Mouse (Mus musculus): ENCODE results near the gene Dusp16. TPM values are rescaled to one million over a fixed set of nuclear protein-coding genes. Genes with fewer than 3 reads are reported as not detected.

Dusp16 gene
- polyA plus RNA-seq, 1 experiment from 2014 or later, result 14.2 TPM

GRCm38 (mm10) chr6:134807794-134808193 is 15.4 kb upstream of the Dusp16 start:
- Histone ChIP-seq H3K27me3 (ENCODE audit: low read depth, poor library complexity, severe bottlenecking) (no peaks in the 10 kb centered on the region), H3K4me1 (no peaks in the 10 kb centered on the region), H3K36me3 (no peaks in the 10 kb centered on the region), H3K9me3 (replicated peaks) (no peaks in the 10 kb centered on the region), H3K4me3 (no peak overlapping the region), H3K27ac (replicated peaks) (no peak overlapping the region)
- WGBS, result 87% methylated on average over 11 of the region's 11 CpGs
- no peak for DNase-seq (ENCODE audit: low spot score)

GRCm38 (mm10) chr6:134807091-134807490 is 14.7 kb upstream of the Dusp16 start:
- no peak for DNase-seq (ENCODE audit: low spot score)
- Histone ChIP-seq H3K9me3 (replicated peaks) (no peaks in the 10 kb centered on the region), H3K36me3 (no peaks in the 10 kb centered on the region), H3K4me3 (no peak overlapping the region), H3K27ac (replicated peaks) (no peak overlapping the region), H3K4me1 (no peaks in the 10 kb centered on the region), H3K27me3 (ENCODE audit: low read depth, poor library complexity, severe bottlenecking) (no peaks in the 10 kb centered on the region)
- 70% methylated on average over 2 of the region's 2 CpGs for WGBS

- H3K36me3 ChIP-seq, result no peaks in the 10 kb centered on the region
- no peak overlapping the region for H3K27ac ChIP-seq (replicated peaks)
- H3K9me3 ChIP-seq (replicated peaks), result no peaks in the 10 kb centered on the region
- no peaks in the 10 kb centered on the region for H3K27me3 ChIP-seq (ENCODE audit: low read depth, poor library complexity, severe bottlenecking)
- WGBS, result 85% methylated on average over 6 of the region's 6 CpGs
- 0 out of 2 replicates have a peak, but pooled peaks cover 3% of the 10 kb centered on the region for H3K4me1 ChIP-seq
- DNase-seq (ENCODE audit: low spot score), result no peak
- no peak overlapping the region for H3K4me3 ChIP-seq
Observed at GRCm38 (mm10) chr6:134806130-134806529, 13.7 kb upstream of the Dusp16 start.

- no peak for DNase-seq (ENCODE audit: low spot score)
- H3K4me3 ChIP-seq, result no peak overlapping the region
- no peaks in the 10 kb centered on the region for H3K36me3 ChIP-seq
- H3K27ac ChIP-seq (replicated peaks), result no peak overlapping the region
- H3K9me3 ChIP-seq (replicated peaks), result no peaks in the 10 kb centered on the region
- WGBS, result 84% methylated on average over 5 of the region's 5 CpGs
- H3K27me3 ChIP-seq (ENCODE audit: low read depth, poor library complexity, severe bottlenecking), result no peaks in the 10 kb centered on the region
- 0 out of 2 replicates have a peak, but pooled peaks cover 3% of the 10 kb centered on the region for H3K4me1 ChIP-seq
Observed at GRCm38 (mm10) chr6:134804736-134805277, 12.4 kb upstream of the Dusp16 start.

- no peak overlapping the region for H3K27ac ChIP-seq (replicated peaks)
- H3K4me1 ChIP-seq, result 0 out of 2 replicates have a peak, but pooled peaks cover 3% of the 10 kb centered on the region
- H3K9me3 ChIP-seq (replicated peaks), result no peaks in the 10 kb centered on the region
- no peaks in the 10 kb centered on the region for H3K36me3 ChIP-seq
- WGBS, result 81% methylated on average over 9 of the region's 9 CpGs
- DNase-seq (ENCODE audit: low spot score), result no peak
- no peak overlapping the region for H3K4me3 ChIP-seq
- H3K27me3 ChIP-seq (ENCODE audit: low read depth, poor library complexity, severe bottlenecking), result no peaks in the 10 kb centered on the region
Observed at GRCm38 (mm10) chr6:134802641-134803043, 10.2 kb upstream of the Dusp16 start.

GRCm38 (mm10) chr6:134801483-134801882 is 9.1 kb upstream of the Dusp16 start:
- Histone ChIP-seq H3K27ac (replicated peaks) (no peak overlapping the region), H3K4me1 (0 out of 2 replicates have a peak, but pooled peaks cover 3% of the 10 kb centered on the region), H3K27me3 (ENCODE audit: low read depth, poor library complexity, severe bottlenecking) (no peaks in the 10 kb centered on the region), H3K4me3 (no peak overlapping the region), H3K36me3 (no peaks in the 10 kb centered on the region), H3K9me3 (replicated peaks) (no peaks in the 10 kb centered on the region)
- 77% methylated on average over 1 of the region's 1 CpGs for WGBS
- no peak for DNase-seq (ENCODE audit: low spot score)

GRCm38 (mm10) chr6:134796297-134796696 is 3.9 kb upstream of the Dusp16 start:
- Histone ChIP-seq H3K4me3 (no peak overlapping the region), H3K27ac (replicated peaks) (no peak overlapping the region), H3K27me3 (ENCODE audit: low read depth, poor library complexity, severe bottlenecking) (peaks cover 15% of the 10 kb centered on the region), H3K36me3 (no peaks in the 10 kb centered on the region), H3K4me1 (peaks cover 15% of the 10 kb centered on the region), H3K9me3 (replicated peaks) (no peaks in the 10 kb centered on the region)
- 92% methylated on average over 10 of the region's 10 CpGs for WGBS
- DNase-seq (ENCODE audit: low spot score), result no peak

- H3K4me1 ChIP-seq, result peaks cover 38% of the 10 kb centered on the region
- 16% methylated on average over 21 of the region's 21 CpGs for WGBS
- peaks cover 15% of the 10 kb centered on the region for H3K27me3 ChIP-seq (ENCODE audit: low read depth, poor library complexity, severe bottlenecking)
- H3K36me3 ChIP-seq, result no peaks in the 10 kb centered on the region
- peak overlapping the region; percentile 29 for H3K4me3 ChIP-seq
- no peak overlapping the region for H3K27ac ChIP-seq (replicated peaks)
- peak; percentile 86 for DNase-seq (ENCODE audit: low spot score)
- no peaks in the 10 kb centered on the region for H3K9me3 ChIP-seq (replicated peaks)
Observed at GRCm38 (mm10) chr6:134793911-134794520, 1.6 kb upstream of the Dusp16 start.

- Histone ChIP-seq H3K4me1 (peaks cover 40% of the 10 kb centered on the region), H3K27ac (replicated peaks) (peak overlapping the region; percentile 97), H3K4me3 (peak overlapping the region; percentile 82), H3K36me3 (no peaks in the 10 kb centered on the region), H3K9me3 (replicated peaks) (no peaks in the 10 kb centered on the region), H3K27me3 (ENCODE audit: low read depth, poor library complexity, severe bottlenecking) (peaks cover 15% of the 10 kb centered on the region)
- 38% methylated on average over 21 of the region's 21 CpGs for WGBS
- DNase-seq (ENCODE audit: low spot score), result no peak
Observed at GRCm38 (mm10) chr6:134793046-134793806, 801 bp upstream of the Dusp16 start.

GRCm38 (mm10) chr6:134791251-134792118 is 940 bp downstream of the Dusp16 start:
- no peaks in the 10 kb centered on the region for H3K36me3 ChIP-seq
- H3K9me3 ChIP-seq (replicated peaks), result no peaks in the 10 kb centered on the region
- DNase-seq (ENCODE audit: low spot score), result peak; percentile 16
- under 1% methylated on average over 46 of the region's 46 CpGs for whole genome bisulfite sequencing
- peak overlapping the region; percentile 82 for H3K4me3 ChIP-seq
- peaks cover 40% of the 10 kb centered on the region for H3K4me1 ChIP-seq
- H3K27me3 ChIP-seq (ENCODE audit: low read depth, poor library complexity, severe bottlenecking), result peaks cover 15% of the 10 kb centered on the region
- H3K27ac ChIP-seq (replicated peaks), result peak overlapping the region; percentile 97

GRCm38 (mm10) chr6:134789100-134789499 is 3.3 kb downstream of the Dusp16 start:
- no peak overlapping the region for H3K4me3 ChIP-seq
- H3K27ac ChIP-seq (replicated peaks), result no peak overlapping the region
- H3K9me3 ChIP-seq (replicated peaks), result no peaks in the 10 kb centered on the region
- DNase-seq (ENCODE audit: low spot score), result no peak
- H3K36me3 ChIP-seq, result no peaks in the 10 kb centered on the region
- H3K4me1 ChIP-seq, result peaks cover 39% of the 10 kb centered on the region
- H3K27me3 ChIP-seq (ENCODE audit: low read depth, poor library complexity, severe bottlenecking), result peaks cover 13% of the 10 kb centered on the region
- 58% methylated on average over 6 of the region's 6 CpGs for WGBS

GRCm38 (mm10) chr6:134786426-134786825 is 6.0 kb downstream of the Dusp16 start:
- no peak for DNase-seq (ENCODE audit: low spot score)
- WGBS, result 83% methylated on average over 3 of the region's 3 CpGs
- Histone ChIP-seq H3K4me3 (no peak overlapping the region), H3K36me3 (peaks cover 6% of the 10 kb centered on the region; the same call in 1 of the 2 replicates), H3K9me3 (replicated peaks) (no peaks in the 10 kb centered on the region), H3K27me3 (ENCODE audit: low read depth, poor library complexity, severe bottlenecking) (no peaks in the 10 kb centered on the region), H3K27ac (replicated peaks) (no peak overlapping the region), H3K4me1 (peaks cover 26% of the 10 kb centered on the region)

All from midbrain, embryonic 10.5 days (tissue).